Mouse (Mus musculus): ENCODE data around the gene Gm16381.
"Not testable (repeated sequence)": the region's sequence is repeated elsewhere in the genome, so short reads cannot be mapped to it uniquely, and the experiment has no call there.

Gene Gm16381

DNA sequence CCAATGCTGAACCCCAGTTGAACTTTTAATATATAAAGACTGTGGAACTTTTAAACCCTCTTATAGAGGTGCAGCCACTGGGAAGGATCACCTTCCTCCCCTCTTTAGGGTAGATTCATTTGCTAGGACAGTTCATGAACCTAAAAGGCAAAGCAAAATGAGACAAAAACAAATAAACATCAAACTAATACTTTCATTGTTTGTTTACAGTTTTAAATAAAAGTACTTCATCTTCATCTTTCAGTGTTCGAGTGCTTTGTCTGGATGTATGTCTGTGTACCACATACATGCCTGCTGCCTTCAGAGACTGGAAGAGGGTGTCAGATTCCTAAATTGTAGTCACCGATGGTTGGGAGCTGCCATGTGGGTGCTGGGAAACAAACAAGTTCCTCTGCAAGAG lies at the start of gene Gm16381:
Gm16381 (minus strand) TSS at position 101 of the 400 bp plus-strand sequence.
- DNase-seq, result not testable (repeated sequence)

DNA sequence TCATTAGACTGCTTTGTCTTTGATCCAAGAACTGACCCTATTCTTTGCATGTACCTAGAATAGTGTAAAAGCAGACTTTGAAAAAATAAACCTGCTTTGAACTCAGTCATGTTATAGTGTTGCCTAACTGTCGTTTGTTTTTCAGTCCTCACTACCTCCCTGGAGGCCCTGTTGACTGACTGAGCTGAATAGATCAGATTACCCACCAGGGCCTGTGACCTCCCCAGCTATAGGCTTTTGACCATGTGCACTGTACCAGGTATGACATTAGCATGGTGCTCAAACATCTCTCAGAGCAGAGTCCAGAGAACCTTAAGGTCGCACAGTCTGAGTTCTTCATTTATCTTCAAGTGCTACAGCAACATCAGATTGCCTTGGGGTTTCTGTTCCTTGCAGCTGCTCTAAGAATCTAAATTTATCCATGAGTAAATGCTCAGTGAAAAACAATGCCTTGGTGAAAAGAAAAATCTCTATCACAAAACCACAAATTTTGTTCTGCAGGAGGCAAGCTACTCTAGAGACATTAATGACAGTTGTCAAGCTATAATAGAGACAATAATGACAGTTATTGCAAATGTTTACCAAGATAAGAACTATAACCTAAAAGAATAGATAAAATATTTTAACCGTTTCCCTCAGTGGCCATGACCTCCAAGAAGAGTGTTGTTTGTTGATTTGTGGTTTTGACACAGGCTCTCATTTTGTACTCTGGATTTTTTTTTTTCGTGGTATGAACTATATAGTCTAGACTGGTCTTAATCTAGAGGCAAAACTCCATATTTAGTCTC lies 8.7 kb upstream of the Gm16381 start:
- not testable (repeated sequence) for DNase-seq

DNA sequence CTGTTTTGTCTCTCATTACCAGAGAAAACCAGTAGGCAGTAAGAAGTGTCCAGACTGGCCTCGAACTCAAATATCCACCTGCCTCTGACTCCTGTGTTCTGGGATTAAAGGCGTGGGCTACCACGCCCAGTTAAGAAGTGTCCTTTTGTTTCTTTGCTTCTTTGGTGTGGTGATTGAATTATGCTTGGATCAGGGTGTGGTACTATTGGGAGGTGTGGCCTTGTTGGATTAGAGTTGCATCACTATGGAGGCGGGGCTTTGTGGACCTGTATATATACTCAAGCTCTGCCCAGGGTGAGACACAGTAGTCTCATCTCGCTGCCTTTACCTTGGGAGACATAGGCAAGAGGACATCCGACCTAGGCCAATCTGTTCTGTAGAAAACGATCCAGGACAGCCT lies 25.9 kb downstream of the Gm16381 start, which contains the start of gene Gm4027:
Gm4027 (plus strand) TSS at position 301 of the 400 bp plus-strand sequence.
- DNase-seq, result not testable (repeated sequence)

GRCm38 (mm10) chr12:87602388-87602787 lies 42.0 kb downstream of the Gm16381 start, which contains the start of gene Oog1:
Gene Oog1 (plus strand): TSS chr12:87602688.
- not testable (repeated sequence) for DNase-seq

GRCm38 (mm10) chr12:87601388-87601787 lies 43.0 kb downstream of the Gm16381 start:
- DNase-seq, result not testable (repeated sequence)
